Mouse (Mus musculus) bone marrow, adult 2 months (tissue): Measurements from ENCODE around the gene Meiob.

Source experiments
- CTCF ChIP-seq: fragments of 200-500 bp; IDR thresholded peaks from 2 replicates; pipeline ENCODE4 v1.5.1; 2011; ENCODE audit warnings: low read length, control low read depth; ENCODE audit not compliant: control insufficient read depth, insufficient read depth
- POLR2A ChIP-seq: fragments of 200-500 bp; IDR thresholded peaks from 2 replicates; pipeline ENCODE4 v1.6.1; 2011; ENCODE audit warnings: low read depth, mild to moderate bottlenecking, control low read depth, low read length, borderline replicate concordance; ENCODE audit not compliant: control insufficient read depth

DNA sequence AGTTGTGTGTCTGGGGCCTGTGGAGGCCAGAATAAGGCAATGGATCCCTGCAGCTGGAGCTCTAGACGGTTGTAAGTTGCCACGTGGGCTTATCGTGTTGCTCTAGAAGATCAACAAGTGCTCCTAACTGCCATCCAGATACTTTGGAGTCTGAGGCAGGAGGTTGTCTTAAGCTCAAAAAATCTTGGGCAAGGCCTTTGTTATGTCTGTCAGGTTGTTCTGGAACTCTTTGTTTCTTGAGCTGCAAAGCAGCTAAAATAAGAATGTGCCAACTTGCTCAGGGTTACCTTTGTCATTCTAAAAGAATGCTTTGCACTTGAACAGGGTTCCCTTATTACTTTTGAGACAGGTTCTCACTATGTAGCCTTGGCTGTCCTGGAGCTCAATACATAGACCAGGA lies 7.1 kb downstream of the Meiob start:
- TF ChIP-seq CTCF (no peak), POLR2A (no peak)
